Mouse (Mus musculus) megakaryocyte, embryonic 14.5 days (primary cell): ENCODE measurements around the gene Gbp8.
"Not testable (repeated sequence)": the region's sequence is repeated elsewhere in the genome, so short reads cannot be mapped to it uniquely, and the experiment has no call there.

Source experiments
- FLI1 ChIP-seq: IDR thresholded peaks from 2 replicates; pipeline ENCODE4 v1.6.1; 2012; ENCODE audit warnings: low read length, inconsistent platforms, mixed read lengths
- GATA1 ChIP-seq: IDR thresholded peaks from 3 replicates; pipeline ENCODE4 v1.6.1; 2012; ENCODE audit warnings: mixed read lengths, low read length, inconsistent platforms, borderline replicate concordance

GRCm38 (mm10) chr5:105145731-105146130, 6.4 kb upstream of the Gbp8 start:
- TF ChIP-seq GATA1, FLI1: not testable (repeated sequence)
